Comparison of ENCODE assay signal across 10 mouse cellular contexts in the genomic region with DNA sequence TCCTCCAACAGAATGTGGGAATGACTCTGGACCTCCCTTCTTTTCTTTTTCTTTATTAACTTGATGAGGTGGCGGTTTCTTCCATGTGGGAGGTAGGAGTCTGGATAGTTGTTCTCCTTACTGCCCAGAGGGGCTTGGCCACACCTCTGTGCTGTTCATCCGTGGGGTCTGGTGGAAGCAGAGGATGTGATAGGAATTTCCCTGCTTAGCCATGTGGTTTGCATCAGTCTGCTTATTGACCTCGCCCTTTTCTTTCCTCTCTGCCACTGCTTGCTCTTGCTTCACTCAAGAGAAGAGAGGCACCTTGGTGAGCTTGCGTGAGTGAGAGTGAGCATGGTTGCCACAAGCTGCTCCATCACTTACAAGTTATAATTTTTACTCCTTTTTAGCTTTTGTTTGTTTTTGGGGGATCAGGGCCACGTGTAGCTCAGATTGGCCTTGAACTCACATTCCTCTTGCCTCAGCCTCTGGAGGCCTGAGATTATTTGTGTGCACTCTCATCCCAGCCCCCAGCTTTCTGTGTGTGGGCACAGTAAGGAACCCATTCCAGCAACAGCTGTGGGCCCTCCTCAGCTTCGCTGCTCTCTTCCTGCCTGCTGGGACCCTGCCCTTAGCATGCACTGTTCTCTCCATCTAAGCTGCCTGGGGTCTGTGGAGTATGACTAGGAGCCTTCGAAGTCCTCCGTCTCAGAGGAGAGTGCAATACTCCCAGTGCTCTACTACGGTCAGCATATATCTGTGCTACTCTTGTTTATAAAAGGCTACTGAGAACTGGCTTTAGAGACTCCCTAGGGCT. TPM values are rescaled to one million over a fixed set of nuclear protein-coding genes. Genes with fewer than 3 reads are reported as not detected.
A peak's percentile ranks its signal among the peaks of the same experiment; 100 is the strongest.
DNase-seq lines count a peak whose midpoint lies in the region; ATAC-seq lines count a peak whose summit lies in the region.
"Had no signal": no experiment of that assay in that cellular context is flagged by ENCODE, and none has a peak within 500 bp of the region (broad histone marks: within the 10 kb centered on the region; RNA-seq: fewer than 3 reads in every experiment).

No protein-coding gene starts in this region.

- no peak for ATAC-seq in hindbrain, embryonic 14.5 days (ENCODE audit: low FRiP score)
- peak; percentile 6; the same call in 1 of the 2 replicates for ATAC-seq in embryonic facial prominence, embryonic 13.5 days (ENCODE audit: insufficient number of reproducible peaks, insufficient read depth, low FRiP score, low TSS enrichment, low read depth)
- peak; percentile 64; the same call in 1 of the 2 replicates for ATAC-seq in limb, embryonic 11.5 days (ENCODE audit: insufficient number of reproducible peaks, low FRiP score, low TSS enrichment, low read depth)

- H3K9me3 ChIP-seq in hindbrain, embryonic 10.5 days: no peaks in the 10 kb centered on the region
- no peaks in the 10 kb centered on the region for H3K9me3 ChIP-seq in hindbrain, embryonic 14.5 days (ENCODE audit: control insufficient read depth, low read length)
- H3K9me3 ChIP-seq in embryonic facial prominence, embryonic 13.5 days: no peaks in the 10 kb centered on the region
- H3K9me3 ChIP-seq in limb, embryonic 11.5 days (ENCODE audit: control insufficient read depth, low read length): no peaks in the 10 kb centered on the region

- H3K4me2 ChIP-seq in hindbrain, embryonic 14.5 days (replicated peaks): no peak overlapping the region
- peak overlapping the region; percentile 2; the same call in 1 of the 2 replicates for H3K4me2 ChIP-seq in embryonic facial prominence, embryonic 13.5 days
- H3K4me2 ChIP-seq in limb, embryonic 11.5 days (ENCODE audit: low read depth, severe bottlenecking): no peak overlapping the region

- DNase-seq in hindbrain, embryonic 10.5 days (ENCODE audit: low spot score): peak; percentile 38
- no peak for DNase-seq in hindbrain, embryonic 14.5 days (ENCODE audit: low spot score)
- peak; percentile 30 for DNase-seq in MN1 (ENCODE audit: low spot score)
- DNase-seq in limb, embryonic 11.5 days (ENCODE audit: low spot score): peak; percentile 50
- no peak for DNase-seq in cerebellum, postnatal 25 days
- DNase-seq in adipocyte (ENCODE audit: low spot score): no peak
- no peak for DNase-seq in left cerebral cortex, postnatal 10 days (ENCODE audit: extremely low spot score in 1 of 2, low spot score in 2 of 2)
- DNase-seq: thymus, postnatal 36 days had no signal

- no peak overlapping the region for H3K9ac ChIP-seq in hindbrain, embryonic 14.5 days
- H3K9ac ChIP-seq in embryonic facial prominence, embryonic 13.5 days: no peak overlapping the region
- no peak overlapping the region for H3K9ac ChIP-seq in limb, embryonic 11.5 days (ENCODE audit: low read length)
- H3K9ac ChIP-seq: liver, embryonic 14.5 days had no signal

- H3K27me3 ChIP-seq in hindbrain, embryonic 10.5 days (ENCODE audit: insufficient read depth, poor library complexity, severe bottlenecking): no peaks in the 10 kb centered on the region
- H3K27me3 ChIP-seq in hindbrain, embryonic 14.5 days (ENCODE audit: control insufficient read depth, insufficient read depth, low read length): no peaks in the 10 kb centered on the region
- no peaks in the 10 kb centered on the region for H3K27me3 ChIP-seq in embryonic facial prominence, embryonic 13.5 days
- no peaks in the 10 kb centered on the region for H3K27me3 ChIP-seq in limb, embryonic 11.5 days (ENCODE audit: control insufficient read depth, insufficient read depth, low read length)

- peaks cover 78% of the 10 kb centered on the region for H3K4me1 ChIP-seq in hindbrain, embryonic 10.5 days (replicated peaks)
- H3K4me1 ChIP-seq in hindbrain, embryonic 14.5 days (replicated peaks; ENCODE audit: control insufficient read depth, insufficient read depth, low read length): peaks cover 22% of the 10 kb centered on the region
- peaks cover 72% of the 10 kb centered on the region for H3K4me1 ChIP-seq in embryonic facial prominence, embryonic 13.5 days
- peaks cover 37% of the 10 kb centered on the region for H3K4me1 ChIP-seq in limb, embryonic 11.5 days (ENCODE audit: control insufficient read depth, insufficient read depth, low read length)

- H3K27ac ChIP-seq in hindbrain, embryonic 10.5 days: peak overlapping the region; percentile 14; the same call in 1 of the 2 replicates
- no peak overlapping the region for H3K27ac ChIP-seq in hindbrain, embryonic 14.5 days
- peak overlapping the region; percentile 66 for H3K27ac ChIP-seq in embryonic facial prominence, embryonic 13.5 days
- peak overlapping the region; percentile 22; the same call in 1 of the 2 replicates for H3K27ac ChIP-seq in limb, embryonic 11.5 days (replicated peaks; ENCODE audit: low read depth, low read length)
- H3K27ac ChIP-seq: liver, embryonic 14.5 days had no signal

- H3K36me3 ChIP-seq in hindbrain, embryonic 10.5 days: peaks cover 7% of the 10 kb centered on the region; the same call in 1 of the 2 replicates
- H3K36me3 ChIP-seq in hindbrain, embryonic 14.5 days (replicated peaks; ENCODE audit: control insufficient read depth, insufficient read depth): no peaks in the 10 kb centered on the region
- H3K36me3 ChIP-seq in embryonic facial prominence, embryonic 13.5 days: no peaks in the 10 kb centered on the region
- H3K36me3 ChIP-seq in limb, embryonic 11.5 days (ENCODE audit: control insufficient read depth, insufficient read depth, low read length): no peaks in the 10 kb centered on the region

- H3K4me3 ChIP-seq in hindbrain, embryonic 10.5 days: no peak overlapping the region
- no peak overlapping the region for H3K4me3 ChIP-seq in hindbrain, embryonic 14.5 days (replicated peaks; ENCODE audit: low read length)
- no peak overlapping the region for H3K4me3 ChIP-seq in embryonic facial prominence, embryonic 13.5 days
- H3K4me3 ChIP-seq in limb, embryonic 11.5 days (ENCODE audit: low read depth, low read length): no peak overlapping the region

- WGBS in hindbrain, embryonic 10.5 days: 59% methylated on average over 9 of the region's 9 CpGs
- 62% methylated on average over 9 of the region's 9 CpGs for WGBS in hindbrain, embryonic 14.5 days
- 36% methylated on average over 9 of the region's 9 CpGs for WGBS in embryonic facial prominence, embryonic 13.5 days
- WGBS in limb, embryonic 11.5 days: 36% methylated on average over 9 of the region's 9 CpGs

- intact Hi-C loops in left cerebral cortex, postnatal 10 days (cut with DNase I): no loop called here

RNA-seq across cellular contexts. Expression of a gene that starts 31.0 kb away (rescaled TPM):
- polyA plus RNA-seq in hindbrain, embryonic 10.5 days (2016; fragmentation: Nextera tagmentation; extraction: Ambion mirVana): 237 and 263 TPM in 2 replicates
- 155 and 163 TPM in 2 replicates for polyA plus RNA-seq in hindbrain, embryonic 14.5 days (2014; fragmentation: Nextera tagmentation; extraction: Ambion mirVana)
- polyA plus RNA-seq in embryonic facial prominence, embryonic 13.5 days (2015; fragmentation: Nextera tagmentation; extraction: Ambion mirVana): 220 and 238 TPM in 2 replicates
- polyA plus RNA-seq in limb, embryonic 11.5 days (2014; fragmentation: Nextera tagmentation; extraction: Ambion mirVana): 276 and 282 TPM in 2 replicates
- total RNA-seq in left cerebral cortex, postnatal 10 days (2021): 100 to 1,000 TPM; 198 to 200 TPM

Comparison
In these comparisons a context has a peak if more than half of its experiments do, and no peak if none do; other contexts are left out.
1. DNase-seq: peak in hindbrain, embryonic 10.5 days (single experiment), MN1 (single experiment) and limb, embryonic 11.5 days (single experiment); none in hindbrain, embryonic 14.5 days (single experiment), cerebellum, postnatal 25 days (0 of 2), adipocyte (single experiment) and left cerebral cortex, postnatal 10 days (0 of 2).